Mouse (Mus musculus) G1E (cell line): ENCODE data around the gene Nfu1. TPM values are rescaled to one million over a fixed set of nuclear protein-coding genes. Genes with fewer than 3 reads are reported as not detected.

Experiments used
- ATAC-seq: 2 replicates; pipeline ENCODE4 v1.8.0; 2016; ENCODE audit warnings: mild to moderate bottlenecking; ENCODE audit not compliant: insufficient number of reproducible peaks, poor library complexity, low FRiP score, severe bottlenecking; ENCODE audit errors: extremely low read depth
- DNase-seq: peaks from one replicate; pipeline ENCODE4 v3.0.0; 2012; ENCODE audit warnings: low spot score
- H3K27me3 ChIP-seq: 2 replicates; pipeline ENCODE4 v1.6.1; 2012; ENCODE audit warnings: mild to moderate bottlenecking, low read length, inconsistent platforms; ENCODE audit not compliant: insufficient read depth
- H3K36me3 ChIP-seq: replicated peaks from 2 replicates; pipeline ENCODE3; 2012; ENCODE audit warnings: mild to moderate bottlenecking, inconsistent platforms
- H3K4me1 ChIP-seq: 2 replicates; pipeline ENCODE4 v1.6.1; 2012; ENCODE audit warnings: low read depth, low read length, inconsistent platforms, mixed read lengths; ENCODE audit not compliant: insufficient read depth
- H3K4me3 ChIP-seq: 2 replicates; pipeline ENCODE4 v1.5.1; 2012; ENCODE audit warnings: low read depth, mild to moderate bottlenecking, inconsistent platforms, low read length, moderate library complexity, mixed read lengths
- H3K9me3 ChIP-seq: replicated peaks from 2 replicates; pipeline ENCODE4 v1.6.1; 2012; ENCODE audit warnings: inconsistent platforms
- CTCF ChIP-seq: IDR thresholded peaks from 2 replicates; pipeline ENCODE4 v1.5.1; 2012; ENCODE audit warnings: low read depth, low read length, inconsistent platforms, mixed read lengths
- GATA1 ChIP-seq: IDR thresholded peaks from 2 replicates; pipeline ENCODE4 v1.6.1; 2012; ENCODE audit warnings: borderline replicate concordance, low read length, inconsistent platforms, mixed read lengths
- GATA2 ChIP-seq: IDR thresholded peaks from 2 replicates; pipeline ENCODE4 v1.6.1; 2012; ENCODE audit warnings: low read depth, low read length, inconsistent platforms, borderline replicate concordance
- POLR2AphosphoS5 ChIP-seq: IDR thresholded peaks from 2 replicates; pipeline ENCODE4 v1.6.1; 2012; ENCODE audit warnings: low read depth, low read length, inconsistent platforms; ENCODE audit not compliant: insufficient replicate concordance
- TAL1 ChIP-seq: conservative IDR thresholded peaks from 2 replicates; pipeline ENCODE4 v1.6.1; 2012; ENCODE audit warnings: low read depth, low read length, inconsistent platforms, mixed read lengths
- polyA plus RNA-seq: library from polyadenylated mRNA; stranded (reverse); fragments of >175 nt; gene quantifications from 2 replicates; pipeline ENCODE4 v1.2.3, GENCODE M21; 2012
- total RNA-seq, 2 experiments: library from RNA; stranded (forward) in 1 of 2; stranded (reverse) in 1 of 2; fragments of 200-1000 nt in 1 of 2; fragments of >200 nt in 1 of 2; fragmentation: Nextera tagmentation in 1 of 2; gene quantifications; 2 replicates each; pipeline ENCODE4 v1.2.3; 2014 to 2017

The Nfu1 gene
- total and polyA plus RNA-seq, 3 experiments = 97.1 to 126 (median 123) TPM

DNA sequence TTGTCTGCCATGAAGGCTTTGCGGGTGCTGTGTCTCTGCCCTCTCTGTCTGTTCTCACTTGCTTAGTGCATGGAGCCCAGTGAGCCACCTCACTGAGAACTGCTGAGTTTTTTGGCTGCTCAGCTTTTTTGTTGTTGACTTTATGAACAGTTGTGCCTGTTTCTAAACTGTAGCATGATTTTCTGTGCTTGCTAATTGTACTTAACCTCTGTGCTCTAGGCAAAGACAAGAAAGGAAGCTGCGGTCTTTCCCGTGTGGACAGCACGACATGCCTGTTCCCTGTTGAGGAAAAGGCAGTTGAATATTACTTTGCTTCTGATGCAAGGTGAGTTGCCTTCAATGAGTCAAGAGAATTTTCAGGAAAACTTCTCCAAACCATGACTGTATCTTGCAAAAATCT, 54.5 kb downstream of the Nfu1 start:
- Histone ChIP-seq H3K36me3 (peaks cover 93% of the 10 kb centered on the region), H3K9me3 (no peaks in the 10 kb centered on the region), H3K4me1 (peaks cover 41% of the 10 kb centered on the region), H3K4me3 (no peak overlapping the region), H3K27me3 (no peaks in the 10 kb centered on the region)
- DNase-seq = no peak
- ATAC-seq = no peak
- TF ChIP-seq POLR2AphosphoS5 = no peak
- no peak for TF ChIP-seq GATA1
- TF ChIP-seq GATA2 = no peak

DNA sequence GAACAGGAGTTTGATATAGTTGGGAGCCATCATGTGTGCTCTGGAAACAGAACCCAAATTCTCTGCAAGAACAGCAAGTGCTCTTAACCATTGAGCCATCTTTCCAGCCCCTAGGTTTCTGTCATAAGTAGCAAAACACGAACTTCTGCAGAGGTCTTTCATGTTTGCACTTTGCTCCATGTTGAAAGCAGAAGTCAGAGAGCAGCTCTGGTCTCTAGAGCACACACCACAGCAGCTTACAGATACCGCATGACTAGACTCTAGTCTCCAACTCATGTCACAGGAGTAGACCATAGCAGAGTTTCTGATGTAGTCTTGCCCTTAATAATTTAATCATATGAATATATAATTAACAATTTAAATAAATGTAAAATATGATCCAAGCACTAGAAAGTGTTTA, 59.2 kb downstream of the Nfu1 start:
- H3K36me3 ChIP-seq = peaks cover 85% of the 10 kb centered on the region
- no peak overlapping the region for H3K4me3 ChIP-seq
- DNase-seq (no peak), ATAC-seq (no peak)
- peaks cover 84% of the 10 kb centered on the region for H3K4me1 ChIP-seq
- no peak for TF ChIP-seq GATA1
- no peak for TF ChIP-seq TAL1
- no peak for TF ChIP-seq GATA2
- TF ChIP-seq POLR2AphosphoS5 = no peak
- no peak for TF ChIP-seq CTCF
- H3K27me3 ChIP-seq = no peaks in the 10 kb centered on the region
- no peaks in the 10 kb centered on the region for H3K9me3 ChIP-seq

DNA sequence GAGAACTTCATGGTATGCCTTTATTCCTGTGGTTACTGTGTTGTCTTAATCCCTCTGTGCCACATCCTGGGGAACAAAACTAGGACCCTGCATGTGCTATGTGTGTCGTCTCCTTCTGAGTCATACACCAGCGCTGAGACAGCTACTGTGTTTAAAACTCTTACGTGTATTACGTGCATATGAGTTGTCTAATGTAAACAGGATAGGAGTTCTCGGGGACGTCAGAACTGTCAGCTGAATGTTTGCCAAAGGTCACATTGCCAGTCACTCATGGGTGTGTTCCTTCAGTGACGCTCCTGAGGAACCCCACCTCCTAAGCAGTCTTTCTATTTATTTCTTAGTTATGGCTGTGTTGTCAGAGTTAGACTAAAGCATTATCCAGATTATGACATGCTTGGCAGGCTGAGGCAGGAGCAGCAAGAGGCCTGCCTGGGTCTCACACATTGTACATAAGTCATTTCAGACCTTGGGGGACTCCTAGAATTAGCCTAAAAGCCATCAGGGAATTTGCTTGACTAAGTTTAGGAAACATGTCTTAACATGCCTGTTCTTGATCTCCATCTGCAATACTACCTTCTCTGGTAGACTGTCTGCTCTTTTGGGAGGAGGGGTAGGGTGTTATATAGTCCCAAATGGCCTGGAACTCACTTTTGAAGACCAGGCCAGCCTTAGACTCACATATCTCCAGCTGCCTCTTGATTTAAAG, 60.3 kb downstream of the Nfu1 start:
- no peak for TF ChIP-seq CTCF
- no peak for TF ChIP-seq GATA2
- no peak for TF ChIP-seq POLR2AphosphoS5
- no peak for TF ChIP-seq TAL1
- DNase-seq (no peak), ATAC-seq (no peak)
- no peaks in the 10 kb centered on the region for H3K9me3 ChIP-seq
- H3K36me3 ChIP-seq = peaks cover 85% of the 10 kb centered on the region
- no peak overlapping the region for H3K4me3 ChIP-seq
- no peaks in the 10 kb centered on the region for H3K27me3 ChIP-seq
- H3K4me1 ChIP-seq = peaks cover 85% of the 10 kb centered on the region

- DNase-seq (no peak), ATAC-seq (no peak)
- Histone ChIP-seq H3K27me3 (no peaks in the 10 kb centered on the region), H3K4me1 (peaks cover 83% of the 10 kb centered on the region), H3K36me3 (peaks cover 80% of the 10 kb centered on the region), H3K9me3 (no peaks in the 10 kb centered on the region), H3K4me3 (no peak overlapping the region)
- TF ChIP-seq GATA2 (no peak), TAL1 (no peak), CTCF (no peak), POLR2AphosphoS5 (no peak), GATA1 (no peak)
Observed at GRCm38 (mm10) chr6:87070641-87071040, 61.6 kb downstream of the Nfu1 start.

GRCm38 (mm10) chr6:87072759-87073158, 63.7 kb downstream of the Nfu1 start:
- Histone ChIP-seq H3K36me3 (peaks cover 81% of the 10 kb centered on the region), H3K9me3 (no peaks in the 10 kb centered on the region), H3K4me1 (peaks cover 91% of the 10 kb centered on the region), H3K4me3 (peak overlapping the region; percentile 16; the same call in 1 of the 2 replicates), H3K27me3 (no peaks in the 10 kb centered on the region)
- no peak for TF ChIP-seq GATA1
- TF ChIP-seq GATA2 = 0 out of 2 replicates have a peak, but pooled peaks have one; percentile 60
- peak; percentile 83 for TF ChIP-seq TAL1
- peak; percentile 82 for ATAC-seq
- no peak for DNase-seq

DNA sequence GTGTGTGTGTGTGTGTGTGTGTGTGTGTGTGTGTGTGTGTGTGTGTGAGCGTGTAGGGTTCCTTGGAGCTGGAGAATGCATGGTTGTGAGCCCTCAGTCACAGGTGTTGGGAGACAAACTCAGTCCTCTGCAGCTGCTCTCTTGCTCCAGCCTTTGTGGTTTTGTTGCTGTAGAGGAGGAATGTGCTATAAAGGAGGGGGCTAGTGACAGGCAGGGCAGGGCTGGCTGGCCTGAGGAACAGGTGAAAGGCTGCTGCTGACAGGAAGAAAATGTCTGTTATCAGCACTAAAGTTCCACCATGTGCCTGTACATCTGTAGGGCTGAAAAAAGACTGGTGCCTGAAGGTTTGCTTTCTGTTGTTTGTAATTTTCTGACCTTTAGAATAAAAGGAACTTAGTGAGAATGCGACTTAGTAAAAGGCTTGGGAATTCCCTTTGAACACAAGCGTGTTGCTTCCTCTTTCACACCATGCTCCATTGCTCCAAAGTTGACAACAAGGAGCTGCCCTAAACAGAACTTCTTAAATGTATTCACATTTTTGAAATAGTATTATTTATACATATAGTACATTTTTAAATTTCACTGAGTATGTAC, 66.2 kb downstream of the Nfu1 start:
- ATAC-seq = peak; percentile 69
- Histone ChIP-seq H3K4me3 (no peak overlapping the region; the same call in 1 of the 2 replicates), H3K4me1 (peaks cover 88% of the 10 kb centered on the region), H3K27me3 (no peaks in the 10 kb centered on the region), H3K36me3 (peaks cover 77% of the 10 kb centered on the region), H3K9me3 (no peaks in the 10 kb centered on the region)
- no peak for TF ChIP-seq GATA2
- no peak for TF ChIP-seq GATA1
- TF ChIP-seq TAL1 = peak; percentile 34; the same call in 1 of the 2 replicates
- no peak for TF ChIP-seq POLR2AphosphoS5
- no peak for TF ChIP-seq CTCF
- peak; percentile 40 for DNase-seq

Other genes with a start within 250 kb of the Nfu1 start
- 0.68 and 3.5 TPM in 2 replicates for gene Anxa4, start 215.7 kb upstream of the Nfu1 start, total RNA-seq (2014; fragmentation: Nextera tagmentation)
- gene Anxa4, start 215.7 kb upstream of the Nfu1 start, total RNA-seq (2017) = 12.0 and 15.6 TPM in 2 replicates
- 1.0 TPM in 2 replicates for gene Anxa4, start 215.7 kb upstream of the Nfu1 start, polyA plus RNA-seq
- 181 and 183 TPM in 2 replicates for gene Aak1, start 159.7 kb upstream of the Nfu1 start, total RNA-seq (2014; fragmentation: Nextera tagmentation)
- 14.6 and 15.8 TPM in 2 replicates for gene Aak1, start 159.7 kb upstream of the Nfu1 start, total RNA-seq (2017)
- gene Aak1, start 159.7 kb upstream of the Nfu1 start, polyA plus RNA-seq = 36.3 and 41.0 TPM in 2 replicates
- 195 and 196 TPM in 2 replicates for gene Gfpt1, start 33.6 kb downstream of the Nfu1 start, total RNA-seq (2014; fragmentation: Nextera tagmentation)
- gene Gfpt1, start 33.6 kb downstream of the Nfu1 start, total RNA-seq (2017) = 87.2 and 99.2 TPM in 2 replicates
- gene Gfpt1, start 33.6 kb downstream of the Nfu1 start, polyA plus RNA-seq = 46.1 and 78.7 TPM in 2 replicates
- not detected in 2 replicates for gene D6Ertd527e, start 95.5 kb downstream of the Nfu1 start, total RNA-seq (2014; fragmentation: Nextera tagmentation)
- 0.06 and 0.16 TPM in 2 replicates for gene D6Ertd527e, start 95.5 kb downstream of the Nfu1 start, total RNA-seq (2017)
- 0.14 TPM in 1 of 2 replicates, not detected in the other for gene D6Ertd527e, start 95.5 kb downstream of the Nfu1 start, polyA plus RNA-seq